Mouse (Mus musculus): ENCODE measurements around the gene Rab23. TPM values are rescaled to one million over a fixed set of nuclear protein-coding genes. Genes with fewer than 3 reads are reported as not detected.
A peak's percentile ranks its signal among the peaks of the same experiment; 100 is the strongest.

Gene Rab23
- polyA plus RNA-seq, 2 experiments, result 24.6 to 28.9 TPM

GRCm38 (mm10) chr1:33755799-33756198, 36.1 kb downstream of the Rab23 start:
- H3K4me2 ChIP-seq (replicated peaks; ENCODE audit: low read depth, low read length, severe bottlenecking), result peak overlapping the region; percentile 90
- no peak for DNase-seq (ENCODE audit: low spot score)
- H3K27me3 ChIP-seq (ENCODE audit: control insufficient read depth, insufficient read depth, low read length), result no peaks in the 10 kb centered on the region
- peaks cover 12% of the 10 kb centered on the region; the same call in 1 of the 2 replicates for H3K4me1 ChIP-seq (ENCODE audit: control insufficient read depth, insufficient read depth, low read length)
- no peak overlapping the region for H3K27ac ChIP-seq (replicated peaks; ENCODE audit: low read depth, low read length)
- no peak for ATAC-seq (ENCODE audit: low FRiP score, low read depth)
- no peak for TF ChIP-seq POLR2A (IDR thresholded peaks at IDR 0.05; ENCODE audit: borderline replicate concordance, extremely low read depth, insufficient read depth, insufficient read length)
- no peak overlapping the region for H3K9ac ChIP-seq (ENCODE audit: low read depth, low read length, severe bottlenecking)
- H3K36me3 ChIP-seq (ENCODE audit: control insufficient read depth, insufficient read depth, low read length), result no peaks in the 10 kb centered on the region
- 0 out of 2 replicates have a peak overlapping the region, but pooled peaks have one; percentile 66 for H3K4me3 ChIP-seq (replicated peaks; ENCODE audit: low read length)
- WGBS, result 79% methylated on average over 7 of the region's 7 CpGs
- no peaks in the 10 kb centered on the region for H3K9me3 ChIP-seq (ENCODE audit: control insufficient read depth, low read length)

GRCm38 (mm10) chr1:33756258-33757032, 36.8 kb downstream of the Rab23 start:
- H3K27me3 ChIP-seq (ENCODE audit: control insufficient read depth, insufficient read depth, low read length), result no peaks in the 10 kb centered on the region
- peak overlapping the region; percentile 66 for H3K4me3 ChIP-seq (replicated peaks; ENCODE audit: low read length)
- peaks cover 4% of the 10 kb centered on the region; the same call in 1 of the 2 replicates for H3K36me3 ChIP-seq (ENCODE audit: control insufficient read depth, insufficient read depth, low read length)
- WGBS, result 17% methylated on average over 18 of the region's 18 CpGs
- peak overlapping the region; percentile 86 for H3K9ac ChIP-seq (ENCODE audit: low read depth, low read length, severe bottlenecking)
- no peak for TF ChIP-seq POLR2A (IDR thresholded peaks at IDR 0.05; ENCODE audit: borderline replicate concordance, extremely low read depth, insufficient read depth, insufficient read length)
- H3K4me1 ChIP-seq (ENCODE audit: control insufficient read depth, insufficient read depth, low read length), result peaks cover 12% of the 10 kb centered on the region; the same call in 1 of the 2 replicates
- no peak overlapping the region for H3K27ac ChIP-seq (replicated peaks; ENCODE audit: low read depth, low read length)
- H3K9me3 ChIP-seq (ENCODE audit: control insufficient read depth, low read length), result no peaks in the 10 kb centered on the region
- ATAC-seq (ENCODE audit: low FRiP score, low read depth) (no peak), DNase-seq (ENCODE audit: low spot score) (no peak)
- H3K4me2 ChIP-seq (replicated peaks; ENCODE audit: low read depth, low read length, severe bottlenecking), result peak overlapping the region; percentile 90

GRCm38 (mm10) chr1:33757033-33757413, 37.3 kb downstream of the Rab23 start:
- Histone ChIP-seq H3K9me3 (ENCODE audit: control insufficient read depth, low read length) (no peaks in the 10 kb centered on the region), H3K9ac (ENCODE audit: low read depth, low read length, severe bottlenecking) (peak overlapping the region; percentile 86), H3K4me2 (replicated peaks; ENCODE audit: low read depth, low read length, severe bottlenecking) (peak overlapping the region; percentile 90), H3K4me3 (replicated peaks; ENCODE audit: low read length) (peak overlapping the region; percentile 66), H3K36me3 (ENCODE audit: control insufficient read depth, insufficient read depth, low read length) (peaks cover 10% of the 10 kb centered on the region; the same call in 1 of the 2 replicates), H3K27me3 (ENCODE audit: control insufficient read depth, insufficient read depth, low read length) (no peaks in the 10 kb centered on the region), H3K4me1 (ENCODE audit: control insufficient read depth, insufficient read depth, low read length) (peaks cover 12% of the 10 kb centered on the region; the same call in 1 of the 2 replicates), H3K27ac (replicated peaks; ENCODE audit: low read depth, low read length) (no peak overlapping the region)
- no peak for TF ChIP-seq POLR2A (IDR thresholded peaks at IDR 0.05; ENCODE audit: borderline replicate concordance, extremely low read depth, insufficient read depth, insufficient read length)
- ATAC-seq (ENCODE audit: low FRiP score, low read depth) (peak; percentile 35), DNase-seq (ENCODE audit: low spot score) (no peak)
- WGBS, result 3% methylated on average over 14 of the region's 14 CpGs

GRCm38 (mm10) chr1:33757491-33758041, 37.9 kb downstream of the Rab23 start, which contains the start of gene Bag2:
Gene Bag2 (minus strand): TSS chr1:33757795.
- peak within 1 kb of the TSS; percentile 66 for H3K4me3 ChIP-seq (replicated peaks; ENCODE audit: low read length)
- H3K36me3 ChIP-seq (ENCODE audit: control insufficient read depth, insufficient read depth, low read length), result peaks cover 15% of the 10 kb centered on the region; the same call in 1 of the 2 replicates
- no peak for TF ChIP-seq POLR2A (IDR thresholded peaks at IDR 0.05; ENCODE audit: borderline replicate concordance, extremely low read depth, insufficient read depth, insufficient read length)
- DNase-seq (ENCODE audit: low spot score), result no peak
- 0 out of 2 replicates have a peak within 1 kb of the TSS, but pooled peaks have one; percentile 27 for H3K27ac ChIP-seq (replicated peaks; ENCODE audit: low read depth, low read length)
- ATAC-seq (ENCODE audit: low FRiP score, low read depth), result peak; percentile 85
- peak within 1 kb of the TSS; percentile 90 for H3K4me2 ChIP-seq (replicated peaks; ENCODE audit: low read depth, low read length, severe bottlenecking)
- peak within 1 kb of the TSS; percentile 86 for H3K9ac ChIP-seq (ENCODE audit: low read depth, low read length, severe bottlenecking)
- 1% methylated on average over 57 of the region's 61 CpGs for WGBS
- no peaks in the 10 kb centered on the region for H3K27me3 ChIP-seq (ENCODE audit: control insufficient read depth, insufficient read depth, low read length)
- no peaks in the 10 kb centered on the region for H3K9me3 ChIP-seq (ENCODE audit: control insufficient read depth, low read length)
- peaks cover 12% of the 10 kb centered on the region; the same call in 1 of the 2 replicates for H3K4me1 ChIP-seq (ENCODE audit: control insufficient read depth, insufficient read depth, low read length)

GRCm38 (mm10) chr1:33758488-33758887, 38.8 kb downstream of the Rab23 start:
- Histone ChIP-seq H3K27me3 (ENCODE audit: control insufficient read depth, insufficient read depth, low read length) (no peaks in the 10 kb centered on the region), H3K4me1 (ENCODE audit: control insufficient read depth, insufficient read depth, low read length) (peaks cover 12% of the 10 kb centered on the region; the same call in 1 of the 2 replicates), H3K4me3 (replicated peaks; ENCODE audit: low read length) (no peak overlapping the region), H3K9me3 (ENCODE audit: control insufficient read depth, low read length) (no peaks in the 10 kb centered on the region), H3K9ac (ENCODE audit: low read depth, low read length, severe bottlenecking) (no peak overlapping the region), H3K4me2 (replicated peaks; ENCODE audit: low read depth, low read length, severe bottlenecking) (no peak overlapping the region), H3K36me3 (ENCODE audit: control insufficient read depth, insufficient read depth, low read length) (peaks cover 15% of the 10 kb centered on the region; the same call in 1 of the 2 replicates), H3K27ac (replicated peaks; ENCODE audit: low read depth, low read length) (no peak overlapping the region)
- TF ChIP-seq POLR2A (IDR thresholded peaks at IDR 0.05; ENCODE audit: borderline replicate concordance, extremely low read depth, insufficient read depth, insufficient read length), result no peak
- WGBS, result 52% methylated on average over 4 of the region's 4 CpGs
- no peak for ATAC-seq (ENCODE audit: low FRiP score, low read depth)
- DNase-seq (ENCODE audit: low spot score), result no peak

All from limb, embryonic 14.5 days (tissue).